ENCODE assay signal across 28 mouse cellular contexts in the genomic region with DNA sequence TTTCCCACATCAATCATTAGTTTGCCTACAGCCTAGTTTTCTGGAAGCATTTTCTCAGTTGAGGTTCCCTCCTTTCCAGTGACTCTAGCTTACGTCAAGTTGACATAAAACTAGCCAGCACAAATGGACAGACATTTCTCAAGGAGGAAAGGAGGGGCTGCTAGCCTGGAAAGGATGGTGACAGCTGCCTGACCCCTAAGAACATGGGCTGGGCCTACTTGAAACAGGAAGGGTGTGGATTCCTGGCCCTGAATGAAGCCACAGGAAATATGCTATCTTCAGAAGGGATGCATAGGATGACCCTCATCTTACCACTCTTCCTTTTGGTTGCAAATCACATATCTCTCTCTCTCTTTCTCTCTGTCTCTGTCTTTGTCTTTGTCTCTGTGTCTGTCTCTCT.
"Had no signal": no experiment of that assay in that cellular context is flagged by ENCODE, and none has a peak within 500 bp of the region (broad histone marks: within the 10 kb centered on the region; RNA-seq: fewer than 3 reads in every experiment).

No protein-coding gene starts in this region.

- ATAC-seq: forebrain, postnatal 0 days; hindbrain, embryonic 16.5 days; inflammation-experienced regulatory T-cells, adult 6 months; intestine, embryonic 15.5 days; intestine, postnatal 0 days; liver, embryonic 12.5 days had no signal

- H3K9me3 ChIP-seq: heart, embryonic 13.5 days; heart, embryonic 15.5 days; hindbrain, embryonic 10.5 days; hindbrain, embryonic 12.5 days; intestine, embryonic 15.5 days; kidney, embryonic 15.5 days; limb, embryonic 13.5 days; limb, embryonic 15.5 days; liver, embryonic 12.5 days had no signal

- H3K4me1 ChIP-seq: heart, embryonic 13.5 days; heart, embryonic 15.5 days; hindbrain, embryonic 10.5 days; hindbrain, embryonic 12.5 days; intestine, embryonic 15.5 days; kidney, embryonic 15.5 days; limb, embryonic 13.5 days; liver, embryonic 12.5 days had no signal

- H3K36me3 ChIP-seq: heart, embryonic 13.5 days; heart, embryonic 15.5 days; hindbrain, embryonic 10.5 days; hindbrain, embryonic 12.5 days; intestine, embryonic 15.5 days; kidney, embryonic 15.5 days; limb, embryonic 13.5 days; limb, embryonic 15.5 days; liver, embryonic 12.5 days had no signal

- DNase-seq: forebrain, postnatal 0 days; gastrocnemius, adult 2 months; gastrocnemius, postnatal 10 days; gastrocnemius, postnatal 25 days; heart, postnatal 14 days; heart, postnatal 36 days; kidney, adult 18-20 months; kidney, adult 8-10 months; kidney, postnatal 14 days; kidney, postnatal 36 days; layer of hippocampus, adult 9-11 months; layer of hippocampus, postnatal 36 days; left cerebral cortex, postnatal 4 days had no signal

- H3K9ac ChIP-seq: forebrain, postnatal 0 days; heart, embryonic 13.5 days; heart, embryonic 15.5 days; hindbrain, embryonic 12.5 days; hindbrain, embryonic 14.5 days; intestine, embryonic 15.5 days; kidney, embryonic 15.5 days; limb, embryonic 13.5 days; limb, embryonic 15.5 days; liver, embryonic 12.5 days had no signal

- H3K27me3 ChIP-seq: heart, embryonic 13.5 days; heart, embryonic 15.5 days; hindbrain, embryonic 12.5 days; intestine, embryonic 15.5 days; limb, embryonic 15.5 days; liver, embryonic 12.5 days had no signal

- H3K27ac ChIP-seq: heart, embryonic 13.5 days; heart, embryonic 15.5 days; hindbrain, embryonic 10.5 days; hindbrain, embryonic 12.5 days; hindbrain, embryonic 14.5 days; intestine, embryonic 15.5 days; kidney, embryonic 15.5 days; kidney, postnatal 0 days; limb, embryonic 13.5 days; limb, embryonic 15.5 days; liver, embryonic 12.5 days had no signal

- H3K4me3 ChIP-seq: gastrocnemius, adult 2 months; heart, embryonic 13.5 days; heart, embryonic 15.5 days; hindbrain, embryonic 10.5 days; hindbrain, embryonic 12.5 days; intestine, embryonic 15.5 days; kidney, embryonic 15.5 days; limb, embryonic 13.5 days; limb, embryonic 15.5 days; liver, embryonic 12.5 days had no signal

- H3K4me2 ChIP-seq: heart, embryonic 11.5 days; heart, embryonic 13.5 days; heart, embryonic 15.5 days; hindbrain, embryonic 12.5 days; hindbrain, embryonic 14.5 days; intestine, embryonic 15.5 days; kidney, embryonic 15.5 days; limb, embryonic 13.5 days; limb, embryonic 15.5 days; liver, embryonic 12.5 days had no signal
